Mouse (Mus musculus) forebrain, embryonic 12.5 days (tissue): ENCODE results near the gene Lrg1. TPM values are rescaled to one million over a fixed set of nuclear protein-coding genes. Genes with fewer than 3 reads are reported as not detected.

Experiments used
- polyA plus RNA-seq: library from polyadenylated mRNA; unstranded; fragments of >200 nt; fragmentation: Nextera tagmentation; extraction: Ambion mirVana; gene quantifications from 2 replicates; pipeline ENCODE4 v1.2.1, GENCODE M21; 2016

The Lrg1 gene
- polyA plus RNA-seq, 1 experiment from 2014 or later, result 0.27 TPM

Other genes with a start within 250 kb of the Lrg1 start
- gene Zfp119a, start 243.1 kb downstream of the Lrg1 start, polyA plus RNA-seq, result 11.4 TPM in 2 replicates
- 13.2 and 13.5 TPM in 2 replicates for gene Zfp959, start 229.9 kb downstream of the Lrg1 start, polyA plus RNA-seq
- gene Zfp119b, start 172.5 kb downstream of the Lrg1 start, polyA plus RNA-seq, result 4.8 and 5.6 TPM in 2 replicates
- gene Ebi3, start 169.4 kb downstream of the Lrg1 start, polyA plus RNA-seq, result 2.3 TPM in 2 replicates
- 28.0 and 29.1 TPM in 2 replicates for gene Yju2, start 162.9 kb downstream of the Lrg1 start, polyA plus RNA-seq
- 81.1 and 94.0 TPM in 2 replicates for gene Shd, start 151.5 kb downstream of the Lrg1 start, polyA plus RNA-seq
- gene Fsd1, start 135.5 kb downstream of the Lrg1 start, polyA plus RNA-seq, result 79.7 and 82.4 TPM in 2 replicates
- 4.2 and 4.6 TPM in 2 replicates for gene Stap2, start 116.4 kb downstream of the Lrg1 start, polyA plus RNA-seq
- 184 and 186 TPM in 2 replicates for gene Mpnd, start 116.3 kb downstream of the Lrg1 start, polyA plus RNA-seq
- 130 and 135 TPM in 2 replicates for gene Sh3gl1, start 85.4 kb downstream of the Lrg1 start, polyA plus RNA-seq
- gene Chaf1a, start 81.6 kb downstream of the Lrg1 start, polyA plus RNA-seq, result 39.1 and 43.4 TPM in 2 replicates
- 49.7 and 50.8 TPM in 2 replicates for gene Ubxn6, start 47.0 kb downstream of the Lrg1 start, polyA plus RNA-seq
- gene Hdgfl2, start 42.4 kb downstream of the Lrg1 start, polyA plus RNA-seq, result 183 and 188 TPM in 2 replicates
- 0.06 and 0.18 TPM in 2 replicates for gene Plin4, start 12.2 kb downstream of the Lrg1 start, polyA plus RNA-seq
- 0.22 TPM in 1 of 2 replicates, not detected in the other for gene Plin5, start 4.4 kb downstream of the Lrg1 start, polyA plus RNA-seq
- 4.8 and 5.4 TPM in 2 replicates for gene Sema6b, start 18.3 kb upstream of the Lrg1 start, polyA plus RNA-seq
- gene Tnfaip8l1, start 40.5 kb upstream of the Lrg1 start, polyA plus RNA-seq, result 7.5 TPM in 2 replicates
- gene Mydgf, start 61.9 kb upstream of the Lrg1 start, polyA plus RNA-seq, result 54.5 and 57.3 TPM in 2 replicates
- 43.4 and 48.6 TPM in 2 replicates for gene Dpp9, start 96.9 kb upstream of the Lrg1 start, polyA plus RNA-seq
- 18.2 and 20.3 TPM in 2 replicates for gene Fem1a, start 134.8 kb upstream of the Lrg1 start, polyA plus RNA-seq
- gene Ticam1, start 154.8 kb upstream of the Lrg1 start, polyA plus RNA-seq, result 1.5 and 1.7 TPM in 2 replicates
- 28.6 and 28.8 TPM in 2 replicates for gene Plin3, start 170.9 kb upstream of the Lrg1 start, polyA plus RNA-seq
- gene Arrdc5, start 178.3 kb upstream of the Lrg1 start, polyA plus RNA-seq, result not detected in 2 replicates
- 187 and 198 TPM in 2 replicates for gene Uhrf1, start 181.3 kb upstream of the Lrg1 start, polyA plus RNA-seq
- gene Kdm4b, start 204.1 kb upstream of the Lrg1 start, polyA plus RNA-seq, result 61.6 and 63.4 TPM in 2 replicates